Mouse (Mus musculus): ENCODE measurements around the gene Gm10477. TPM values are rescaled to one million over a fixed set of nuclear protein-coding genes. Genes with fewer than 3 reads are reported as not detected.

The Gm10477 gene
- not detected in 4 replicates for total RNA-seq (2023; ENCODE audit: inconsistent age)

GRCm38 (mm10) chrX:56524442-56524841, at the start of gene Gm10477:
TSS of gene Gm10477 (plus strand) at chrX:56524742.

GRCm38 (mm10) chrX:56549506-56549905, 25.0 kb downstream of the Gm10477 start, which contains the start of gene Gm648:
TSS of gene Gm648 (minus strand) at chrX:56549606.

Other genes starting within 250 kb of the Gm10477 start
- 0.18 to 0.64 TPM (median 0.30 TPM) in 4 replicates for gene Zfp449, start 178.3 kb upstream of the Gm10477 start, total RNA-seq (2023; ENCODE audit: inconsistent age)
- gene Smim10l2a, start 150.2 kb upstream of the Gm10477 start, total RNA-seq (2023; ENCODE audit: inconsistent age) = not detected in 4 replicates
- gene Gm2174, start 76.8 kb upstream of the Gm10477 start, total RNA-seq (2023; ENCODE audit: inconsistent age) = not detected in 4 replicates
- gene Ints6l, start 69.9 kb upstream of the Gm10477 start, total RNA-seq (2023; ENCODE audit: inconsistent age) = 60.8 to 65.4 TPM (median 62.4 TPM) in 4 replicates
- gene Gm648, start 24.9 kb downstream of the Gm10477 start, total RNA-seq (2023; ENCODE audit: inconsistent age) = not detected in 4 replicates
- gene Mmgt1, start 73.3 kb downstream of the Gm10477 start, total RNA-seq (2023; ENCODE audit: inconsistent age) = 9.8 to 11.6 TPM (median 10.3 TPM) in 4 replicates
- gene Slc9a6, start 85.0 kb downstream of the Gm10477 start, total RNA-seq (2023; ENCODE audit: inconsistent age) = 8.3 to 12.3 TPM (median 10.1 TPM) in 4 replicates
- 0.72 to 1.5 TPM in 2 of 4 replicates, not detected in the others for gene Fhl1, start 207.0 kb downstream of the Gm10477 start, total RNA-seq (2023; ENCODE audit: inconsistent age)